Comparison of ENCODE assay signal across 34 mouse cellular contexts in genomic region chr14:101776296-101777128, GRCm38 (mm10). TPM values are rescaled to one million over a fixed set of nuclear protein-coding genes. Genes with fewer than 3 reads are reported as not detected.
DNase-seq lines count a peak whose midpoint lies in the region; ATAC-seq and TF ChIP-seq lines count a peak whose summit lies in the region.
"Had no signal": no experiment of that assay in that cellular context is flagged by ENCODE, and none has a peak within 500 bp of the region (broad histone marks: within the 10 kb centered on the region; RNA-seq: fewer than 3 reads in every experiment).

No protein-coding gene starts in this region.

- no peaks in the 10 kb centered on the region for H3K36me3 ChIP-seq in forebrain, postnatal 0 days (ENCODE audit: insufficient read depth)
- H3K36me3 ChIP-seq in forebrain, embryonic 15.5 days, result no peaks in the 10 kb centered on the region
- no peaks in the 10 kb centered on the region for H3K36me3 ChIP-seq in midbrain, embryonic 12.5 days
- H3K36me3 ChIP-seq in midbrain, embryonic 13.5 days, result no peaks in the 10 kb centered on the region
- H3K36me3 ChIP-seq in ES-E14 (ENCODE audit: control insufficient read depth, insufficient read depth, low read length, poor library complexity, severe bottlenecking), result no peaks in the 10 kb centered on the region
- H3K36me3 ChIP-seq: heart, embryonic 10.5 days; heart, embryonic 15.5 days; limb, embryonic 10.5 days; limb, embryonic 15.5 days had no signal

- no peak for ATAC-seq in forebrain, postnatal 0 days
- ATAC-seq in forebrain, embryonic 15.5 days (replicated peaks), result no peak
- no peak; the same call in 1 of the 2 replicates for ATAC-seq in midbrain, embryonic 12.5 days (ENCODE audit: low FRiP score, low read depth)
- no peak for ATAC-seq in midbrain, embryonic 13.5 days
- ATAC-seq: intestine, embryonic 16.5 days had no signal

- no peak overlapping the region for H3K9ac ChIP-seq in forebrain, postnatal 0 days
- H3K9ac ChIP-seq in forebrain, embryonic 15.5 days (replicated peaks), result no peak overlapping the region
- no peak overlapping the region for H3K9ac ChIP-seq in midbrain, embryonic 12.5 days (replicated peaks)
- H3K9ac ChIP-seq in midbrain, embryonic 13.5 days (replicated peaks), result no peak overlapping the region
- peak overlapping the region; percentile 0; the same call in 1 of the 2 replicates for H3K9ac ChIP-seq in ES-E14 (ENCODE audit: insufficient read depth, low read depth, low read length, poor library complexity, severe bottlenecking)
- H3K9ac ChIP-seq: heart, embryonic 15.5 days; limb, embryonic 15.5 days; liver, embryonic 14.5 days had no signal

- H3K4me1 ChIP-seq in forebrain, postnatal 0 days (ENCODE audit: insufficient read depth), result no peaks in the 10 kb centered on the region
- H3K4me1 ChIP-seq in forebrain, embryonic 15.5 days, result no peaks in the 10 kb centered on the region
- H3K4me1 ChIP-seq in midbrain, embryonic 12.5 days, result peaks cover 10% of the 10 kb centered on the region
- peaks cover 13% of the 10 kb centered on the region for H3K4me1 ChIP-seq in midbrain, embryonic 13.5 days (replicated peaks)
- H3K4me1 ChIP-seq in ES-E14 (ENCODE audit: control insufficient read depth in 2 of 2, insufficient read depth in 2 of 2, low read length in 2 of 2, poor library complexity in 1 of 2), result peaks cover 10 to 21% of the 10 kb centered on the region in 2 experiments
- H3K4me1 ChIP-seq: heart, embryonic 15.5 days; limb, embryonic 10.5 days; limb, embryonic 15.5 days had no signal

- no peak overlapping the region for H3K4me3 ChIP-seq in forebrain, postnatal 0 days (ENCODE audit: low read depth, low read length)
- H3K4me3 ChIP-seq in forebrain, embryonic 15.5 days, result no peak overlapping the region
- H3K4me3 ChIP-seq in midbrain, embryonic 12.5 days, result no peak overlapping the region
- H3K4me3 ChIP-seq in midbrain, embryonic 13.5 days (replicated peaks), result no peak overlapping the region
- peak overlapping the region in 1 of 2 experiments; percentile 19; a peak in 1 of 4 replicates for H3K4me3 ChIP-seq in ES-E14 (ENCODE audit: insufficient read depth in 1 of 2, low read depth in 1 of 2, low read length in 2 of 2, poor library complexity in 1 of 2, severe bottlenecking in 1 of 2)
- H3K4me3 ChIP-seq: heart, embryonic 10.5 days; heart, embryonic 15.5 days; layer of hippocampus, adult 2 months; limb, embryonic 10.5 days; limb, embryonic 15.5 days had no signal

- no peak for DNase-seq in forebrain, postnatal 0 days
- DNase-seq in ES-E14 (ENCODE audit: low read depth, low spot score), result no peak
- no peak for DNase-seq in lung, postnatal 4 days
- no peak for DNase-seq in layer of hippocampus, adult 9-11 months
- DNase-seq: adrenal gland, postnatal 36 days; B cell, adult 2 months; cerebellum, adult 2 months; cerebellum, postnatal 14 days; gastrocnemius, postnatal 25 days; heart, adult 11 months; kidney, adult 9 months; kidney, postnatal 14 days; layer of hippocampus, postnatal 36 days; lung, adult 2 months; lung, postnatal 10 days; right cerebral cortex, adult 18-20 months; spleen, adult 18-20 months; thymus, postnatal 14 days had no signal

- no peak overlapping the region for H3K27ac ChIP-seq in forebrain, postnatal 0 days (ENCODE audit: low read depth, low read length)
- H3K27ac ChIP-seq in forebrain, embryonic 15.5 days (replicated peaks), result no peak overlapping the region
- H3K27ac ChIP-seq in midbrain, embryonic 12.5 days (replicated peaks), result 0 out of 2 replicates have a peak overlapping the region, but pooled peaks have one; percentile 46
- no peak overlapping the region for H3K27ac ChIP-seq in midbrain, embryonic 13.5 days
- H3K27ac ChIP-seq in ES-E14 (ENCODE audit: insufficient read depth, low read depth, low read length, poor library complexity, severe bottlenecking), result peak overlapping the region; percentile 94; the same call in 1 of the 2 replicates
- H3K27ac ChIP-seq: heart, embryonic 10.5 days; heart, embryonic 15.5 days; layer of hippocampus, adult 2 months; limb, embryonic 10.5 days; limb, embryonic 15.5 days; liver, embryonic 14.5 days had no signal

- WGBS in forebrain, postnatal 0 days, result 21% methylated on average over 4 of the region's 4 CpGs
- 10% methylated on average over 4 of the region's 4 CpGs for WGBS in forebrain, embryonic 15.5 days
- 9% methylated on average over 4 of the region's 4 CpGs for WGBS in midbrain, embryonic 12.5 days
- WGBS in midbrain, embryonic 13.5 days, result 16% methylated on average over 4 of the region's 4 CpGs

- no peaks in the 10 kb centered on the region for H3K9me3 ChIP-seq in forebrain, postnatal 0 days (ENCODE audit: low read length)
- H3K9me3 ChIP-seq in forebrain, embryonic 15.5 days, result no peaks in the 10 kb centered on the region
- no peaks in the 10 kb centered on the region for H3K9me3 ChIP-seq in midbrain, embryonic 12.5 days
- H3K9me3 ChIP-seq in midbrain, embryonic 13.5 days, result no peaks in the 10 kb centered on the region
- H3K9me3 ChIP-seq in ES-E14 (ENCODE audit: control insufficient read depth, insufficient read depth, low read depth, low read length), result no peaks in the 10 kb centered on the region
- H3K9me3 ChIP-seq: heart, embryonic 10.5 days; heart, embryonic 15.5 days; limb, embryonic 10.5 days; limb, embryonic 15.5 days had no signal

- H3K27me3 ChIP-seq in forebrain, postnatal 0 days (ENCODE audit: insufficient read depth, low read length), result no peaks in the 10 kb centered on the region
- H3K27me3 ChIP-seq in forebrain, embryonic 15.5 days, result no peaks in the 10 kb centered on the region
- no peaks in the 10 kb centered on the region for H3K27me3 ChIP-seq in midbrain, embryonic 12.5 days
- H3K27me3 ChIP-seq in midbrain, embryonic 13.5 days, result no peaks in the 10 kb centered on the region
- H3K27me3 ChIP-seq: heart, embryonic 15.5 days; limb, embryonic 15.5 days had no signal

- in situ Hi-C loops in ES-E14 (cut with MboI; ENCODE audit: low sequenced_read_pairs in 2 of 2, unreplicated experiment in 2 of 2), result loop anchor here in 1 of 2 experiments (25.0 kb wide), 1 partner anchor 736 kb away; no protein-coding TSS in a partner anchor

- no peak overlapping the region for H3K4me2 ChIP-seq in forebrain, postnatal 0 days (ENCODE audit: low read depth)
- no peak overlapping the region for H3K4me2 ChIP-seq in forebrain, embryonic 15.5 days (replicated peaks)
- no peak overlapping the region for H3K4me2 ChIP-seq in midbrain, embryonic 12.5 days (replicated peaks)
- no peak overlapping the region for H3K4me2 ChIP-seq in midbrain, embryonic 13.5 days (replicated peaks)
- H3K4me2 ChIP-seq: heart, embryonic 15.5 days; limb, embryonic 15.5 days had no signal

- TF ChIP-seq CTCF in forebrain, postnatal 0 days (IDR thresholded peaks at IDR 0.05; ENCODE audit: low read depth), result 0 out of 2 replicates have a peak, but pooled peaks have one; percentile 5

TF ChIP-seq in ES-E14, 5 proteins besides CTCF, POLR2A, EP300 and RAD21:
- TF ChIP-seq MAFK (IDR thresholded peaks at IDR 0.05; ENCODE audit: insufficient read depth, low read depth, low read length), result no peak
- TF ChIP-seq ZNF384 (IDR thresholded peaks at IDR 0.05; ENCODE audit: low read depth, low read length), result no peak
- TF ChIP-seq HCFC1 (IDR thresholded peaks at IDR 0.05; ENCODE audit: borderline replicate concordance, insufficient read depth, low read length), result no peak
- TF ChIP-seq CHD2 (IDR thresholded peaks at IDR 0.05; ENCODE audit: low read depth, low read length), result no peak
- TF ChIP-seq ZC3H11A (IDR thresholded peaks at IDR 0.05; ENCODE audit: borderline replicate concordance, low read depth, low read length), result no peak

RNA-seq across cellular contexts. Expression of gene Lmo7, which starts 46.8 kb away (rescaled TPM):
- total RNA-seq in forebrain, postnatal 0 days (2014; rRNA removed), result 26.3 and 33.9 TPM in 2 replicates
- 11.3 and 13.4 TPM in 2 replicates for polyA plus RNA-seq in forebrain, postnatal 0 days (2015; fragmentation: Nextera tagmentation; extraction: Ambion mirVana)
- polyA plus RNA-seq in forebrain, embryonic 15.5 days (2015; fragmentation: Nextera tagmentation; extraction: Ambion mirVana), result 12.8 and 14.4 TPM in 2 replicates
- polyA plus RNA-seq in midbrain, embryonic 12.5 days (2016; fragmentation: Nextera tagmentation; extraction: Ambion mirVana), result 2.2 and 4.3 TPM in 2 replicates
- polyA plus RNA-seq in midbrain, embryonic 13.5 days (2015; fragmentation: Nextera tagmentation; extraction: Ambion mirVana), result 0.98 and 1.1 TPM in 2 replicates
- 19.4 and 23.1 TPM in 2 replicates for total RNA-seq in ES-E14 (2012; rRNA removed)
- total RNA-seq: MEL had no signal

RNA-seq across cellular contexts. Expression of gene Gm9922, which starts 46.9 kb away (rescaled TPM):
- total RNA-seq in forebrain, postnatal 0 days (2014; rRNA removed), result not detected in 2 replicates
- 1.0 and 2.1 TPM in 2 replicates for polyA plus RNA-seq in forebrain, postnatal 0 days (2015; fragmentation: Nextera tagmentation; extraction: Ambion mirVana)
- polyA plus RNA-seq in forebrain, embryonic 15.5 days (2015; fragmentation: Nextera tagmentation; extraction: Ambion mirVana), result 0.76 and 1.5 TPM in 2 replicates
- polyA plus RNA-seq in midbrain, embryonic 12.5 days (2016; fragmentation: Nextera tagmentation; extraction: Ambion mirVana), result 0.63 and 1.3 TPM in 2 replicates
- polyA plus RNA-seq in midbrain, embryonic 13.5 days (2015; fragmentation: Nextera tagmentation; extraction: Ambion mirVana), result not detected in 2 replicates
- 0.62 and 0.74 TPM in 2 replicates for total RNA-seq in ES-E14 (2012; rRNA removed)
- total RNA-seq: gastrocnemius, adult 18-20 months; gastrocnemius, postnatal 25 days; layer of hippocampus, adult 2 months; layer of hippocampus, postnatal 36 days; left cerebral cortex, postnatal 10 days; MEL; neutrophil, adult 5-6 weeks had no signal
- polyA plus RNA-seq: hindbrain, embryonic 11.5 days; liver, embryonic 14.5 days; neural tube, embryonic 11.5 days had no signal

Comparison
In these comparisons a context has a peak if more than half of its experiments do, and no peak if none do; other contexts are left out.
1. H3K27ac ChIP-seq: peak in midbrain, embryonic 12.5 days (single experiment) and ES-E14 (single experiment); none in forebrain, postnatal 0 days (single experiment), forebrain, embryonic 15.5 days (single experiment) and midbrain, embryonic 13.5 days (single experiment).